Mouse (Mus musculus) MEL (cell line): Measurements from ENCODE around the gene Ube2g2. TPM values are rescaled to one million over a fixed set of nuclear protein-coding genes. Genes with fewer than 3 reads are reported as not detected.

Experiments
- DNase-seq: peaks from one replicate; pipeline ENCODE4 v3.0.0; 2011; ENCODE audit warnings: low read depth, low spot score
- H3K27ac ChIP-seq: 2 replicates; pipeline ENCODE4 v1.5.1; 2012; ENCODE audit warnings: low read depth, mild to moderate bottlenecking, control low read depth, low read length, moderate library complexity; ENCODE audit not compliant: control insufficient read depth
- H3K27me3 ChIP-seq, 2 experiments: fragments of 150-350 bp in 1 of 2; sonication (generic) in 1 of 2; 2 replicates each; pipeline ENCODE4 v1.6.1; 2012; ENCODE audit warnings: low read length in 2 of 2, mild to moderate bottlenecking in 2 of 2, improper control_type of control experiment in 1 of 2, moderate library complexity in 1 of 2; ENCODE audit not compliant: insufficient read depth in 2 of 2, control insufficient read depth in 1 of 2
- H3K36me3 ChIP-seq, 2 experiments: 2 replicates each; pipeline ENCODE4 v1.6.1; 2012 to 2014; ENCODE audit warnings: low read length in 2 of 2, improper control_type of control experiment in 1 of 2, inconsistent platforms in 1 of 2, mild to moderate bottlenecking in 1 of 2; ENCODE audit not compliant: insufficient read depth in 2 of 2, control insufficient read depth in 1 of 2
- H3K4me1 ChIP-seq, 2 experiments: fragments of 150-350 bp in 1 of 2; sonication (generic) in 1 of 2; 2 replicates each; pipeline ENCODE4 v1.6.1; 2012; ENCODE audit warnings: low read length in 2 of 2, improper control_type of control experiment in 1 of 2, mild to moderate bottlenecking in 1 of 2; ENCODE audit not compliant: insufficient read depth in 2 of 2, control insufficient read depth in 1 of 2
- H3K4me3 ChIP-seq, 2 experiments: fragments of 150-350 bp in 1 of 2; sonication (generic) in 1 of 2; 2 replicates each; pipeline ENCODE4 v1.5.1; 2012; ENCODE audit warnings: low read depth in 2 of 2, low read length in 2 of 2, mild to moderate bottlenecking in 2 of 2, moderate library complexity in 2 of 2, control low read depth in 1 of 2, improper control_type of control experiment in 1 of 2; ENCODE audit not compliant: control insufficient read depth in 1 of 2, insufficient read depth in 1 of 2
- H3K79me2 ChIP-seq: 2 replicates; pipeline ENCODE4 v1.6.1; 2012; ENCODE audit warnings: mild to moderate bottlenecking, low read length, moderate library complexity; ENCODE audit not compliant: control insufficient read depth, poor library complexity, insufficient read depth
- H3K9ac ChIP-seq: 2 replicates; pipeline ENCODE4 v1.6.1; 2012; ENCODE audit warnings: low read depth, mild to moderate bottlenecking, control low read depth, low read length, moderate library complexity; ENCODE audit not compliant: control insufficient read depth, poor library complexity, severe bottlenecking
- H3K9me3 ChIP-seq: fragments of 150-350 bp; sonication (generic); replicated peaks from 2 replicates; pipeline ENCODE4 v1.6.1; 2012; ENCODE audit warnings: mild to moderate bottlenecking, low read length, improper control_type of control experiment, moderate library complexity; ENCODE audit not compliant: insufficient read depth
- CHD2 ChIP-seq: IDR thresholded peaks from 2 replicates; pipeline ENCODE4 v1.6.1; 2011; ENCODE audit warnings: low read length, improper control_type of control experiment
- E2F4 ChIP-seq: IDR thresholded peaks from 2 replicates; pipeline ENCODE4 v1.6.1; 2011; ENCODE audit warnings: low read depth, low read length, improper control_type of control experiment, borderline replicate concordance
- EP300 ChIP-seq, 2 experiments: IDR thresholded peaks; 2 replicates each; pipeline ENCODE4 v1.6.1; 2011; ENCODE audit warnings: improper control_type of control experiment in 2 of 2, low read length in 2 of 2, low read depth in 1 of 2, mild to moderate bottlenecking in 1 of 2
- ETS1 ChIP-seq: IDR thresholded peaks from 2 replicates; pipeline ENCODE4 v1.6.1; 2012; ENCODE audit warnings: low read depth, mild to moderate bottlenecking, inconsistent platforms, low read length, improper control_type of control experiment, moderate library complexity
- HCFC1 ChIP-seq: IDR thresholded peaks from 2 replicates; pipeline ENCODE4 v1.6.1; 2012; ENCODE audit warnings: low read depth, mild to moderate bottlenecking, inconsistent platforms, low read length, improper control_type of control experiment, moderate library complexity
- JUND ChIP-seq: IDR thresholded peaks from 2 replicates; pipeline ENCODE4 v1.6.1; 2011; ENCODE audit warnings: low read depth, mild to moderate bottlenecking, improper control_type of control experiment, low read length
- MAX ChIP-seq: IDR thresholded peaks from 2 replicates; pipeline ENCODE4 v1.6.1; 2011; ENCODE audit warnings: low read length, improper control_type of control experiment
- MXI1 ChIP-seq: IDR thresholded peaks from 2 replicates; pipeline ENCODE4 v1.6.1; 2011; ENCODE audit warnings: mild to moderate bottlenecking, low read depth, low read length, improper control_type of control experiment
- MYB ChIP-seq: IDR thresholded peaks from 2 replicates; pipeline ENCODE4 v1.6.1; 2011; ENCODE audit warnings: mild to moderate bottlenecking, low read depth, low read length, improper control_type of control experiment
- MYC ChIP-seq: IDR thresholded peaks from 2 replicates; pipeline ENCODE4 v1.6.1; 2011; ENCODE audit warnings: low read depth, mild to moderate bottlenecking, low read length, improper control_type of control experiment, moderate library complexity
- NELFE ChIP-seq: IDR thresholded peaks from 2 replicates; pipeline ENCODE4 v1.6.1; 2011; ENCODE audit warnings: low read depth, low read length, improper control_type of control experiment
- NRF1 ChIP-seq: IDR thresholded peaks from 2 replicates; pipeline ENCODE4 v1.6.1; 2014; ENCODE audit warnings: low read depth, mild to moderate bottlenecking, inconsistent platforms, low read length, improper control_type of control experiment, moderate library complexity; ENCODE audit not compliant: poor library complexity, insufficient read depth, severe bottlenecking
- POLR2A ChIP-seq, 2 experiments: IDR thresholded peaks; 2 replicates each; pipeline ENCODE4 v1.6.1; 2011 to 2012; ENCODE audit warnings: low read length in 2 of 2, mild to moderate bottlenecking in 2 of 2, control low read depth in 1 of 2, improper control_type of control experiment in 1 of 2, low read depth in 1 of 2, moderate library complexity in 1 of 2; ENCODE audit not compliant: control insufficient read depth in 1 of 2, insufficient read depth in 1 of 2, poor library complexity in 1 of 2
- POLR2AphosphoS5 ChIP-seq: IDR thresholded peaks from 2 replicates; pipeline ENCODE4 v1.6.1; 2012; ENCODE audit warnings: low read depth, borderline replicate concordance, mild to moderate bottlenecking, inconsistent platforms, low read length, moderate library complexity, mixed read lengths
- RAD21 ChIP-seq: IDR thresholded peaks from 2 replicates; pipeline ENCODE4 v1.6.1; 2011; ENCODE audit warnings: mild to moderate bottlenecking, low read depth, low read length, improper control_type of control experiment
- RCOR1 ChIP-seq: IDR thresholded peaks from 2 replicates; pipeline ENCODE4 v1.6.1; 2012; ENCODE audit warnings: low read depth, mild to moderate bottlenecking, inconsistent platforms, low read length, improper control_type of control experiment
- SMC3 ChIP-seq: IDR thresholded peaks from 2 replicates; pipeline ENCODE4 v1.6.1; 2011; ENCODE audit warnings: low read depth, low read length, improper control_type of control experiment
- TBP ChIP-seq: IDR thresholded peaks from 2 replicates; pipeline ENCODE4 v1.8.0; 2011; ENCODE audit warnings: low read depth, low read length, improper control_type of control experiment
- UBTF ChIP-seq: IDR thresholded peaks from 2 replicates; pipeline ENCODE4 v1.6.1; 2012; ENCODE audit warnings: low read depth, mild to moderate bottlenecking, inconsistent platforms, low read length, improper control_type of control experiment, moderate library complexity, borderline replicate concordance; ENCODE audit not compliant: insufficient read depth
- USF2 ChIP-seq, 2 experiments: IDR thresholded peaks; 2 replicates each; pipeline ENCODE4 v1.6.1; 2011 to 2012; ENCODE audit warnings: improper control_type of control experiment in 2 of 2, low read length in 2 of 2, borderline replicate concordance in 1 of 2, inconsistent platforms in 1 of 2, low read depth in 1 of 2, mild to moderate bottlenecking in 1 of 2; ENCODE audit not compliant: insufficient read depth in 1 of 2
- ZC3H11A ChIP-seq: IDR thresholded peaks from 2 replicates; pipeline ENCODE4 v1.6.1; 2012; ENCODE audit warnings: low read depth, mild to moderate bottlenecking, inconsistent platforms, low read length, improper control_type of control experiment
- ZKSCAN1 ChIP-seq: IDR thresholded peaks from 2 replicates; pipeline ENCODE4 v1.6.1; 2012; ENCODE audit warnings: low read depth, mild to moderate bottlenecking, inconsistent platforms, low read length, improper control_type of control experiment, moderate library complexity
- ZNF384 ChIP-seq: IDR thresholded peaks from 2 replicates; pipeline ENCODE4 v1.6.1; 2012; ENCODE audit warnings: low read depth, mild to moderate bottlenecking, inconsistent platforms, low read length, improper control_type of control experiment
- polyA plus RNA-seq, 2 experiments: library from polyadenylated mRNA; stranded (reverse) in 1 of 2; unstranded in 1 of 2; fragments of >175 nt in 1 of 2; fragments of >200 nt in 1 of 2; gene quantifications; 2 replicates each; pipeline versions ENCODE4 v1.2.1 to v1.2.4; 2012; ENCODE audit warnings: low replicate concordance in 2 of 2, low read depth in 1 of 2; ENCODE audit not compliant: insufficient read length in 2 of 2, insufficient read depth in 1 of 2, missing spikeins in 1 of 2
- total RNA-seq: library from RNA; depleted of rRNA; stranded (reverse); fragments of 300-350 nt; gene quantifications from 2 replicates; pipeline ENCODE4 v1.2.3, GENCODE M21; 2012

Gene Ube2g2
- total and polyA plus RNA-seq, 3 experiments: 62.4 to 112 TPM; not detected in 1

DNA sequence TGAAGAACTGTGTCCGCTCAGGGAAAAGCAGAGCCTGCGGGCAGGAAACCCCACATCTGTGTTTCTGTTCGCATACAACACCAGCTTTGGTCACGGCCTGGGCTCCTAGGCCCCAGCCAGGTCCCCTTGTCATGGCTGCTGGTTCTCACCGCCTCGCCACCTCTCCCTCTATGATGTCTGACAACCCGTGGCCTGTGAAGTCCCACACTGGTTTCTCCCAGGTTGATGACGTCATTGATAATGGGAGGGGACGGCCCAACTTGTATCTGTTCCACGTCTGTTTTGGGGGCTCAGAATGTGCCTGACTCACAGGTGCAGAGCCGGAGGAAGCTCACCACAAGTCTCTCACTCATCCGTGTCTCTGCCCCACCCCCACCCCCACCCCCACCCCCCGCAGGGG is 51.7 kb downstream of the Ube2g2 start:
- TF ChIP-seq POLR2AphosphoS5: no peak
- TF ChIP-seq HCFC1: no peak
- no peak for TF ChIP-seq TBP
- TF ChIP-seq RAD21: no peak
- no peak for TF ChIP-seq MYB
- no peak for TF ChIP-seq JUND
- TF ChIP-seq ETS1: no peak
- TF ChIP-seq CHD2: no peak
- no peak for TF ChIP-seq POLR2A (IDR thresholded peaks at IDR 0.05; ENCODE audit: control insufficient read depth in 1 of 2, insufficient read depth in 1 of 2, low read depth in 1 of 2, low read length in 2 of 2, poor library complexity in 1 of 2)
- no peak for TF ChIP-seq UBTF
- TF ChIP-seq USF2 (IDR thresholded peaks at IDR 0.05; ENCODE audit: borderline replicate concordance in 1 of 2, insufficient read depth in 1 of 2, low read depth in 1 of 2, low read length in 2 of 2): no peak
- no peak for TF ChIP-seq ZKSCAN1
- TF ChIP-seq NELFE: no peak
- TF ChIP-seq RCOR1: no peak
- TF ChIP-seq, all 39 proteins: peak for 0
- Histone ChIP-seq H3K4me3 (no peak overlapping the region), H3K27ac (no peak overlapping the region), H3K79me2 (no peaks in the 10 kb centered on the region), H3K4me1 (peaks cover 0 to 11% of the 10 kb centered on the region in 2 experiments; a peak in 2 of 4 replicates), H3K27me3 (no peaks in the 10 kb centered on the region), H3K36me3 (peaks cover 0 to 11% of the 10 kb centered on the region in 2 experiments; a peak in 2 of 4 replicates), H3K9me3 (no peaks in the 10 kb centered on the region), H3K9ac (no peak overlapping the region)
- no peak for DNase-seq

DNA sequence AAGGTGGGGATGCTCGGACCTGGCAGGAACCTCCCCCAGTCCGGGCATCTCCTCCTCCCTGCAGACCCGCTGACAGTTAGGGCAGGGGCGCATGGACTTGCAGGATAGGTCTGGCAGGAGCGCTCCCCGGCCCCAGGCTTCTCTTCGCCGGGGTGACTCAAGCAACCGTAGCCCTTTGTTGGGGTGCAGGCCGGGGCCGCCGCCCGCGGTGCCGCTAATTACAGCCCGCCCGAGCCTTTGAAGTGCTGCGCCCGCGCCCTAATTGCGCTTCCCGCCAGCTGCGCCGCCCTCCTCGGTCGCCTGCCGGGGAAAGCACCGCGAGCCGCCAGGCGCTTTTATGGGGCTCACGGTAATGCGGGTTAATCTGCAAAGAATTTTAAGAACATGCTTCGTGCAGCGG is 55.5 kb downstream of the Ube2g2 start:
- Histone ChIP-seq H3K36me3 (no peaks in the 10 kb centered on the region), H3K27me3 (peaks cover 4 to 7% of the 10 kb centered on the region in 2 experiments; a peak in 3 of 4 replicates), H3K9me3 (no peaks in the 10 kb centered on the region), H3K9ac (no peak overlapping the region), H3K79me2 (no peaks in the 10 kb centered on the region), H3K27ac (no peak overlapping the region), H3K4me1 (no peaks in the 10 kb centered on the region), H3K4me3 (no peak overlapping the region)
- TF ChIP-seq ZNF384 (no peak), EP300 (IDR thresholded peaks at IDR 0.05; ENCODE audit: low read depth in 1 of 2, low read length in 2 of 2) (no peak), RCOR1 (no peak), NELFE (no peak), MXI1 (no peak), ZC3H11A (no peak), POLR2AphosphoS5 (no peak), MYC (no peak), MYB (no peak), TBP (no peak), ETS1 (no peak), MAX (no peak), CHD2 (no peak), E2F4 (no peak), ZKSCAN1 (no peak), RAD21 (no peak), NRF1 (no peak), USF2 (IDR thresholded peaks at IDR 0.05; ENCODE audit: borderline replicate concordance in 1 of 2, insufficient read depth in 1 of 2, low read depth in 1 of 2, low read length in 2 of 2) (no peak), JUND (no peak), SMC3 (no peak)
- no peak for DNase-seq
